Mouse (Mus musculus): Measurements from ENCODE around the gene Clec2d.
A peak's percentile ranks its signal among the peaks of the same experiment; 100 is the strongest.
"Not testable (repeated sequence)": the region's sequence is repeated elsewhere in the genome, so short reads cannot be mapped to it uniquely, and the experiment has no call there.

Clec2d gene

DNA sequence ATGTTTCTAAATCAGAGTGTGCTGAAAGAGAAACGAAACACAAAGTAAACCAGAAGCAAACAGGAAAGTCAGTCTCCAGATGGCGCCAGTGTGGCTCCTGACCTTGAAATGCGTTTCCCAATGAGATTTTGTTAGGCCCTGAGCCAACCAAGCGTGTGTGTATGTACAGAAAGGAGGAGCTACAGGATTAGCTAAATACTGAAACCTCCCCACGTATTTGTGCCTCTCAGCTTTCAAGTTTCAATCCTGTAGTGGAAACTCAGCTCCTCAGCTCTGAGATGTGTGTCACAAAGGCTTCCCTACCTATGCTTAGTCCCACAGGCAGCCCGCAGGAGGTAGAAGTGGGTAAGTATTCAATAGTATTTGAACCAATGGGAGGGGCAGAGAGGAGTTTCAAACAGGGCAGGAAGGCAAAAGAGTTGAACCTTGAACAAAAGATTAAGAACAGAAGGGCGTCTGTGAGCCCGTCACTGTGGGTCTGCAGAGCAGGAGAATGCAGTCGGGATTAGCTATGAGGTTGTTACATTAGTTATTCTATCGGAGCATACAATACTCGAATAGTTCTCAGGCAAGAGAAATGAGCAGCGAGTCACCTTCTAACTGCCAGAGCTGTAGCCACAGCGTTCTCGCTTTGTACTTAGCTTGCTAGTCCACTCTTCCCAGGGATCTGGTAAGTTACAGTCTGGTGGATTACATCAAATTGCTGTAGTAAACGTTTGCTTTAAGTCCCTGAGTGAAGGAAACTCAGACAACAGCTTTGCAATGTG is at the start of gene Clec2d:
Gene Clec2d, plus strand, starts transcription at position 213 of the 767 bp plus-strand sequence.
- peak; percentile 88 for DNase-seq (ENCODE audit: low read depth)

DNA sequence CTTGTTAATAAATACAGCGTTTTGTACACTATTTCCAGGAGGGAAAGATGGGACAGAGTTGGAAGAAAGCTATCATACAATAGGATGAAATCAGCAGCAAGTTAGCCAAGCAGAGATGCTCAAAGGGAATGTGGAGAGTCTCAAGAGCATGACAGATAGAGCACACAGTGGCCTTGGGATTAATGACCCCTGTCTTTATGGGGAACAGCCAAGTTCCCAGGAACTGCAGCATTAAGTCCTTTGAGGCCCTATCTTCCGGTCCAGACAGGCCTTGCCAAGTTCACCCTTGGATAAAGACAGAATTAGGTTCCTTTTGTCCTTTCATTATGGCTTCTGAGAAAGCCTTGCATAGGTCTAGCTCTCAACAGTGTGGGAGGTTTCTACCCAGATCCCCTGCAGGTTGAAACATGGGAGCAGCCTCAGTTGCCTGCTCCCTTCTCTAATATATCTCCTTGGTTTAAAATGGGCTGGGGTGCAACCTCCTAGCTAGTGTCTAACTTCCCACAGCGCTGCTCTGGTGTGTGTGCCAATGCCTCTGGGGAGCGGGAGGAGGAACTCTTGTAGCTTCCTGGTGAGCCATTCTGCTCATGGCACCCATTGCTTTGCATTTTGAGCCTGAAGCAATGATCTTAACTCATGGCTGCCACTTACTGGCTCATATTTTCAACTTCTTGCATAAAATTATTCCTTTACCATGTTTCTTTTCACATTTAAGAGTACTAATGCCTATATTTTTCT is 47.6 kb upstream of the Clec2d start:
- no peak for DNase-seq (ENCODE audit: low read depth)

GRCm38 (mm10) chr6:129146812-129147211 is 33.6 kb upstream of the Clec2d start:
- DNase-seq (ENCODE audit: low read depth): no peak

DNA sequence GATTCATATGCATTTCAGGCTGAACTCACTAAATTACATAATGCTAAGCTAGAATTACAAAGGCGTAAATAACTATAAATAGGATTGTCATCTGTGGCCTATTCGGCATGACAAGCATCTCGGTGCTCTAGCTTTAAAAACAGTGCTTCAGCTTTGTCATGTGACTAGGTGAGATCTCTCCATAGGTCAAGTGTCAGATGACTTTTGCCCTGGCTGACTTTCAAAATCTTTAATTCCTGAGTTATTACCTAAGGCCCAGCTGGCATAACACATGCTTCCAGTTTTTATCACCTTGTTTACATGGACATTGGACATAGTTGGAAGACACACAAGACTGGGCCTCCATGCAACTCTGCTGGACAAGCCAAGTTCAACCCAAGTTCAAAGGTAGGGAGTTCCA is 20.3 kb upstream of the Clec2d start:
- no peak for DNase-seq (ENCODE audit: low read depth)

GRCm38 (mm10) chr6:129161136-129161535 is 19.3 kb upstream of the Clec2d start:
- DNase-seq (ENCODE audit: low read depth): no peak

DNA sequence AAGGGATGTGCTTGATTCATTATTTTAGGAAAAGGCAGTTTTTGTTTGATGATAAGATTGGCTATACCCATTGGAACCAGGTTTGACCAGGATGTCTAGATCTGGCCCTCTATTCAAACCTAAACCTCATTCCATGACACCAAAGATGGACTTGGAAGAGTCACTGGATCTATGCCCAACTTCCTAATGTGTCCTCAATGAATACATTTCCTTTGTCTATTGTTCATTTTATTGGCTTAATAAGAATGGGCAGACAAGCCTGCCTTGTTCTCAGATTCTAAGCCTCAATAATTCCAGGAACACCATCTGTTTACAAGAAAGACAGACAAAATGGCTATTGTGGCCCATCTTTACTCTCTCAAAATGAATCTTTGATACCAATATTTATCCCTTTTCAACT is 18.5 kb upstream of the Clec2d start:
- DNase-seq (ENCODE audit: low read depth): no peak

- DNase-seq (ENCODE audit: low read depth): no peak
Measured at GRCm38 (mm10) chr6:129162587-129163159, 17.7 kb upstream of the Clec2d start.

DNA sequence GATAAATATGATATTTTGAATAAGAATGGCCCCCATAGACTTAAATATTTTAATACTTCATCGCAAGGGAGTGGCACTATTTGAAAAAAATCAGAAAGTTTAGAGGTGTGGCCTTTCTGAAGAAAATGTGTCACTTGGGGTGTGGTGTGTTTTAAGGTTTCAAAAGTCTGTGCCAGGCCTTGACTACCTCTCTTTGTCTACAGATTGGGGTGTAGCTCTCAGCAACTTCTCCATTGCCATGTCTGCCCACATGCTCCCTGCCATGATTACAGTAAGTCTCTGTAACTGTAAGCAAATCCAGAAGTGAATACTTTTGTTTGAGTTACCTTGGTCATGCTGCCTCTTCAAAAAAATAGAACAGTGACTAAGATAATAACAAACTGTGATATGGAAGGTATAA is 16.8 kb upstream of the Clec2d start:
- DNase-seq (ENCODE audit: low read depth): no peak

DNA sequence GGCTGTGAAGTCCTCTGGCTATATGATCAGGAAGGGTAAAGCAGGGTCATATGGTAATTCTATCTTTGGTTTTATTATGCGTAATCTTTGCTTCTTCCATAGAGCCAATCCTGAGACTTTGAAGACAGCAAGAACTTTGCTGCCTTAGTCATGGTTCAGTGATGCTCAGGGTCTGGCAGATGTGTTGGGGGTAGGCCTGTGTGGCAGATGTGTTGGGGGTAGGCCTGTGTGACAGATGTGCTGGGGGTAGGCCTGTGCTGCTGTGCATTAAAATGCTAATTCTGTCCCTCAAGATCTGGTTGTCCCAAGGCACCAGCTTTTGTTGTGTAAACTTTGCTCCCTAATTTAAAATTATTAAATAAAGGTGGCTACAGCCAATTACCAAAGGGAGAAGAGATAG is 9.5 kb upstream of the Clec2d start:
- DNase-seq (ENCODE audit: low read depth): no peak

- no peak for DNase-seq (ENCODE audit: low read depth)
Measured at GRCm38 (mm10) chr6:129171675-129172074, 8.7 kb upstream of the Clec2d start.

DNA sequence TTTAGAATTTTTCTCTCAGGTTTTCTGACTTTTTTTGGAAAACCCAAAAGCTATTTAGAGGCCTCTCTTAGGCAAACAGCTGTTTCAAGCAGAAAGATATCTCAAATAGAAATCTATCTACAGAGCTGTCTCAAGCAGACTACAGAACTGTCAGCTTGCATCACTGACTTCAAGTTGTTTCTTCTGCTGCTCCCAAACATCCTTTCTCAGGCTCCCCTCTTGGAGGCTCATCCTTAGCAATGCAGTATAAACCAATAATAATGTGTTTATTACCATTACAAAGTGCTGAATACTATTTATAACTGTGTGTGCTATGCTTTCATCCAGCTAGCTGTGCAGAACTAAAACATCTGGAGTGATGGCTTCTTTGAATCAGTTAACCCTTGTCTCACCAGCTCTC is 5.6 kb upstream of the Clec2d start:
- no peak for DNase-seq (ENCODE audit: low read depth)

- DNase-seq (ENCODE audit: low read depth): no peak
Measured at GRCm38 (mm10) chr6:129175612-129176011, 4.8 kb upstream of the Clec2d start.

GRCm38 (mm10) chr6:129176621-129177020 is 3.8 kb upstream of the Clec2d start:
- no peak for DNase-seq (ENCODE audit: low read depth)

GRCm38 (mm10) chr6:129179281-129179680 is 1.1 kb upstream of the Clec2d start:
- no peak for DNase-seq (ENCODE audit: low read depth)

GRCm38 (mm10) chr6:129179831-129180230 is 584 bp upstream of the Clec2d start:
- not testable (repeated sequence) for DNase-seq (ENCODE audit: low read depth)

GRCm38 (mm10) chr6:129181249-129181648 is 834 bp downstream of the Clec2d start:
- no peak for DNase-seq (ENCODE audit: low read depth)

DNA sequence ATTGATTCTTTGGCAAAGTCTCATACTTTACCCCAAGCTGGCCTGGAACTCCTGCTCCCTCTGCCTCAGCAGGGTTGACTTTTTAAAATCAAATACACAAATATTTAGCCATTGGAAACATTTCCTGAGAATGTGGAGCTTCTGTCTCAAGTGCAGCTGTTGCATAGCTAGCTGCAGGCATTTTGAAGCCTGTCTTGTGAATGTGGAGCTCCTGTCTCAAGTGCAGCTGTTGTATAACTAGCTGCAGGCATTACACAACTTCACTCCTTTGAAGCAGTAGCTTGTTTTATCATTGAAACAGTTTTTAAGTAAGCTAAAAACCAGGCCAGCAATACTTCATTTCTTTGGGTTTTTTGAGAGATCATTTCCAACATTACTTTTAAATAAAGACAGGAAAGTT is 1.3 kb downstream of the Clec2d start:
- no peak for DNase-seq (ENCODE audit: low read depth)

- DNase-seq (ENCODE audit: low read depth): no peak
Measured at GRCm38 (mm10) chr6:129182518-129182917, 2.1 kb downstream of the Clec2d start.

DNA sequence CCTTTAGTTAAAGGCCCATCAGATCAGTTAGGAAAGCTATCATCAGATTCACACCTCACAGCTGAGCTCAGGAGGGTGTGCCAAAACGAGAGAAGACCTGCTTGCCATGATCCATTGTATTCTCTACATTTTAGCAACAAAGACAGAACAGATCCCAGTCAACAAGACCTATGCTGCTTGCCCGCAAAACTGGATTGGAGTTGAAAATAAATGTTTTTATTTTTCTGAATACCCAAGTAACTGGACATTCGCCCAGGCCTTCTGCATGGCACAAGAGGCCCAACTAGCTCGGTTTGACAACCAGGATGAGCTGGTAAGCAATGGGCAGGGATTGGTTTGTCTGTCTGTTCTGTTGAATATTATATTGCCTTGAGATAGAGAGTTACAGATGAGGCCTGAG is 3.6 kb downstream of the Clec2d start:
- not testable (repeated sequence) for DNase-seq (ENCODE audit: low read depth)

- no peak for DNase-seq (ENCODE audit: low read depth)
Measured at GRCm38 (mm10) chr6:129184788-129185187, 4.4 kb downstream of the Clec2d start.

DNA sequence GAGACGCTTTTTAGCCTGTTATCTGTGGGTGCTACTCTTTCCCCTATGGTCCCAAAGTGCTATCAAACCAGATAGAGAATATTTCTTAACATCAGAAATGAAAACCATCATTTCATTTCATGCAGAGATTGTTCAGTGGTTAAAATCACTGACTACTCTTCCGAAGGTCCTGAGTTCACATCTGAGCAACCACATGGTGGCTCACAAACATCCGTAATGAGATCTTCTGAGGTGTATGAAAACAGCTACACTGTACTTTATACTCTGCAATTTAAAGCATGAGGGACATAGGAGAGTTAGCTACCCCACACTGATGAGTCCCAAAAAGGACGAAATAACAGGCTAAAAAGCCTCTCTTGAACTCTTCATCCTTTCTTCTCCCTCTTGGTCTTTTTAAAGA is 5.6 kb downstream of the Clec2d start:
- DNase-seq (ENCODE audit: low read depth): no peak

- DNase-seq (ENCODE audit: low read depth): no peak
Measured at GRCm38 (mm10) chr6:129186457-129187199, 6.2 kb downstream of the Clec2d start.

Measured in c-Kit-positive CD71-positive TER-119-negative erythroid progenitor cells, embryonic 14.5 days (primary cell).